Mouse (Mus musculus) thymus, postnatal 14 days (tissue): ENCODE data around the gene Fam222b.
"Not testable (repeated sequence)": the region's sequence is repeated elsewhere in the genome, so short reads cannot be mapped to it uniquely, and the experiment has no call there.

Experiments used
- DNase-seq: peaks from one replicate; pipeline ENCODE4 v3.0.0; 2021

The Fam222b gene

GRCm38 (mm10) chr11:78182961-78183844 lies 88.7 kb downstream of the Fam222b start, which contains the start of gene Rpl23a:
Rpl23a (minus strand) TSS chr11:78183584.
- peak; percentile 80 for DNase-seq

- DNase-seq = no peak
These were observed 89.5 kb downstream of the Fam222b start for GRCm38 (mm10) chr11:78183884-78184514.

- not testable (repeated sequence) for DNase-seq
These were observed 90.2 kb downstream of the Fam222b start for GRCm38 (mm10) chr11:78184702-78185101.

GRCm38 (mm10) chr11:78188331-78189233 lies 94.1 kb downstream of the Fam222b start, which contains the start of gene Rab34:
Rab34 (plus strand) TSS chr11:78188430.
- DNase-seq = peak; percentile 22

- no peak for DNase-seq
These were observed 95.0 kb downstream of the Fam222b start for GRCm38 (mm10) chr11:78189234-78190040.

GRCm38 (mm10) chr11:78190041-78190440 lies 95.6 kb downstream of the Fam222b start:
- no peak for DNase-seq

GRCm38 (mm10) chr11:78193113-78193512 lies 98.7 kb downstream of the Fam222b start, which contains the start of gene Proca1:
Proca1 (plus strand) TSS chr11:78193392.
- no peak for DNase-seq

GRCm38 (mm10) chr11:78194411-78195100 lies 100.1 kb downstream of the Fam222b start:
- peak; percentile 64 for DNase-seq

- DNase-seq = no peak
These were observed 100.8 kb downstream of the Fam222b start for GRCm38 (mm10) chr11:78195101-78195863.

GRCm38 (mm10) chr11:78202372-78202771 lies 107.9 kb downstream of the Fam222b start:
- DNase-seq = no peak

GRCm38 (mm10) chr11:78204287-78204686 lies 109.8 kb downstream of the Fam222b start:
- no peak for DNase-seq

GRCm38 (mm10) chr11:78205361-78206206 lies 111.1 kb downstream of the Fam222b start:
- no peak for DNase-seq
